Mouse (Mus musculus): ENCODE data around the gene Gm49354.

GRCm38 (mm10) chr13:59775168-59775567 is 6.9 kb downstream of the Gm49354 start:
- TF ChIP-seq CTCF (IDR thresholded peaks at IDR 0.05; ENCODE audit: low read depth) = no peak
- no peak for TF ChIP-seq EP300 (IDR thresholded peaks at IDR 0.05; ENCODE audit: low read depth)

Measured in liver, postnatal 0 days (tissue).